Mouse (Mus musculus): ENCODE results near the gene Serpinb6a. TPM values are rescaled to one million over a fixed set of nuclear protein-coding genes. Genes with fewer than 3 reads are reported as not detected.
A peak's percentile ranks its signal among the peaks of the same experiment; 100 is the strongest.

Serpinb6a gene
- total and polyA plus RNA-seq, 2 experiments from 2014 or later = 45.1 to 52.1 TPM

DNA sequence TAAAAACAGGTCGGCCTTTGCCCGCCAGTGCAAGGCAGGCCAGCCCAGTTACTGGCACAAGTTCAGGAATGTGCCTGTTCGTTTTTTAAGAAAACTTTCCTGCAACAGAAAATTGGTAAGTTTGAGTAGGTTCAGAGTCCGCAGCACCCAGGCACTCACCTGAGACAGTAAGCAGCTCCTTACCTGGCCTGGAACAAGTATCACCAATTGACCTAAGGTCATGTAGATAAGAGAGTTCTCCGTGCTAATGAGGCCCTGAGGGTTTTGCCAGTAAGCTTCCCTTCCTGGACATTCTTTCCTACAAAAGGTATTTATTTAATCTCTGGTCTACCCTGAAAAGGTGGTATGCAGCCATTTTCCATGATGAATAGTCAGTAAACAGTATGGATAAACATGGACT is 80.9 kb downstream of the Serpinb6a start:
- DNase-seq (ENCODE audit: low spot score) = no peak
- TF ChIP-seq CTCF (IDR thresholded peaks at IDR 0.05; ENCODE audit: low read depth) = no peak
- Histone ChIP-seq H3K27me3 (ENCODE audit: insufficient read depth, low read length) (no peaks in the 10 kb centered on the region), H3K36me3 (ENCODE audit: insufficient read depth, low read length) (peaks cover 26% of the 10 kb centered on the region), H3K4me2 (ENCODE audit: low read depth, low read length) (no peak overlapping the region), H3K27ac (no peak overlapping the region), H3K9ac (replicated peaks; ENCODE audit: low read length) (no peak overlapping the region), H3K9me3 (ENCODE audit: low read length) (no peaks in the 10 kb centered on the region), H3K4me3 (ENCODE audit: low read length) (no peak overlapping the region), H3K4me1 (ENCODE audit: insufficient read depth, low read length) (no peaks in the 10 kb centered on the region)
- 86% methylated on average over 5 of the region's 5 CpGs for WGBS
- ATAC-seq = no peak

GRCm38 (mm10) chr13:33921041-33921440 is 81.6 kb downstream of the Serpinb6a start:
- no peaks in the 10 kb centered on the region for H3K27me3 ChIP-seq (ENCODE audit: insufficient read depth, low read length)
- H3K9me3 ChIP-seq (ENCODE audit: low read length) = no peaks in the 10 kb centered on the region
- H3K4me2 ChIP-seq (ENCODE audit: low read depth, low read length) = no peak overlapping the region
- H3K36me3 ChIP-seq (ENCODE audit: insufficient read depth, low read length) = peaks cover 26% of the 10 kb centered on the region
- H3K4me3 ChIP-seq (ENCODE audit: low read length) = no peak overlapping the region
- DNase-seq (ENCODE audit: low spot score) = no peak
- no peak for TF ChIP-seq CTCF (IDR thresholded peaks at IDR 0.05; ENCODE audit: low read depth)
- H3K4me1 ChIP-seq (ENCODE audit: insufficient read depth, low read length) = no peaks in the 10 kb centered on the region
- WGBS = 93% methylated on average over 6 of the region's 6 CpGs
- H3K27ac ChIP-seq = no peak overlapping the region
- H3K9ac ChIP-seq (replicated peaks; ENCODE audit: low read length) = no peak overlapping the region
- ATAC-seq = no peak

DNA sequence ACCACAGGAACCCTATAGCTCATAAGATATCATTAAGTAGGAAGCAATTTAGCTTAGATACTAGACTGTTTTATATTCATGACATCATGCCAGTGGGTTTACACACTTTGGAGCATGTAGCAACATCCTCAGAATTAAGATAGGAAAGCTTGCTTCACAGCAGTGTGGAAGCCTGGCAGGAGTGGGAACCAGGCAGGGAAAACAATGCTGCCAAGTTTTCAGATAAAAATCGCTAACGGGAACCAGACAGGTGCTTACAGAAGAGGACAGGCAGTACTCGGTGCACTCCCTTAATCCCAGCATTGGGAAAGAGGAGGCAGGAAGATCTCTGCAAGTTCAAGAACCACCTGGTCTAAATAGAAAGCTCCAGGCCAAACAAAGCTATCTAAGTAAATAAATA is 95.8 kb downstream of the Serpinb6a start:
- 73% methylated on average over 3 of the region's 3 CpGs for WGBS
- no peaks in the 10 kb centered on the region for H3K27me3 ChIP-seq (ENCODE audit: insufficient read depth, low read length)
- no peak overlapping the region for H3K9ac ChIP-seq (replicated peaks; ENCODE audit: low read length)
- no peak overlapping the region for H3K27ac ChIP-seq
- H3K36me3 ChIP-seq (ENCODE audit: insufficient read depth, low read length) = no peaks in the 10 kb centered on the region
- H3K4me1 ChIP-seq (ENCODE audit: insufficient read depth, low read length) = no peaks in the 10 kb centered on the region
- no peak for DNase-seq (ENCODE audit: low spot score)
- TF ChIP-seq CTCF (IDR thresholded peaks at IDR 0.05; ENCODE audit: low read depth) = no peak
- no peak for ATAC-seq
- no peak overlapping the region for H3K4me2 ChIP-seq (ENCODE audit: low read depth, low read length)
- H3K9me3 ChIP-seq (ENCODE audit: low read length) = no peaks in the 10 kb centered on the region
- no peak overlapping the region for H3K4me3 ChIP-seq (ENCODE audit: low read length)

DNA sequence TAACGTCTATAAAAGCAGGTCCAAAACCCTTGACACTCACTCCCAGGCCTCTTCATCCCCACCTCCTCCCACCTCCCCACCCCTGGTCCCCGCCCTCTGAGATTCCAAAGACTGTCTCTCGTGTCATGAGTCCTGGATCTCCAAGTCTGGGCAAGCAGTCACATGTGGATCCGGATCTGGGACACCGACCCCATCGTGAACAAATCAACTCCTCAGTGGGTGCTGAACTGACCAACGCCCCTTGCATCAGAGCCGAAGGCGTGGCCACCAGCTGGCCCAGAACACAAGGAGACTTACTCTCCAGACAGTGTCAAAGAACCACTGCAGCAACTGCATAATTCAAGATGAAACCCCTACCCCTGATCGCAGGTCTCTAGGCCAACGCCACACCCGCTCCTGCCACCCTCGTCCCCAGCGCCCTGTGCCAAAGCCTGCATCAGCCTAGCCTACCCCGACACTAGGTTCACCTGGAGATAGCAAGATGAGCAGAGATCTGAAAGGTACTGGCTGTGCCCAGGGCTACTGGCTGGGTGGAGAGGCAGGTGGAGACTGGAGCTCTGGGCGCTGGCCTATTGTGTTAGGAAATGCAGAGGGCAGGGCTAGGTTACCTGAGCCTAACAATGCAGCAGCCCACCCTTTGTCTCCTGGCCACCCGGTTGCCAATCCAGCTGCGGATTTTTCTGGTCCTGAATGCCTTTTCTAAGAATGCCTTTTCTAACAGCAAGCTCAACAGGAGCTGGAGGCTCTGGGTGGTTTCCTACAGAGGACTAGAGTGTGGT is 97.2 kb downstream of the Serpinb6a start, which contains the start of gene Serpinb6c:
Serpinb6c (minus strand) TSS at position 533 of the 779 bp plus-strand sequence.
- no peaks in the 10 kb centered on the region for H3K27me3 ChIP-seq (ENCODE audit: insufficient read depth, low read length)
- no peak within 1 kb of the TSS for H3K4me3 ChIP-seq (ENCODE audit: low read length)
- H3K4me1 ChIP-seq (ENCODE audit: insufficient read depth, low read length) = no peaks in the 10 kb centered on the region
- H3K9ac ChIP-seq (replicated peaks; ENCODE audit: low read length) = no peak within 1 kb of the TSS
- H3K27ac ChIP-seq = no peak within 1 kb of the TSS
- H3K4me2 ChIP-seq (ENCODE audit: low read depth, low read length) = no peak within 1 kb of the TSS
- no peak for TF ChIP-seq CTCF (IDR thresholded peaks at IDR 0.05; ENCODE audit: low read depth)
- H3K36me3 ChIP-seq (ENCODE audit: insufficient read depth, low read length) = no peaks in the 10 kb centered on the region
- no peak for DNase-seq (ENCODE audit: low spot score)
- ATAC-seq = no peak
- 76% methylated on average over 18 of the region's 18 CpGs for WGBS
- no peaks in the 10 kb centered on the region for H3K9me3 ChIP-seq (ENCODE audit: low read length)

DNA sequence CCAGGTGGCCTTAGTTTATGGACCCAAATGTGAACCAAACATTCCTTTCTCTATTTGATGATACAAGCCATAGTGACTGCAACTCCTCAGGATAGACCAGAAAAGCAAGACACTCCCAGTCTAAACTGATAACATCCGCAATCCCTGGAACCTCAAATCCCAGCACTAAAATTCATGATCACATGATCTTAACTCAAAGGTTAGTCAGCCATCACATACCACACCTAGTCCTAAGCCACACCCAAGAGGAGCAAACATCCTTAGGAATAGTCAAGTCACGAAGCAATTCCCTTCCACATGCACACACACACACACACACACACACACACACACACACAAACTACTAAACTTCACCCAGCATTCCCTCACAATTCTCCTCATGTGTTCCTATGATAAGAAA is 99.3 kb downstream of the Serpinb6a start:
- DNase-seq (ENCODE audit: low spot score) = no peak
- Histone ChIP-seq H3K9ac (replicated peaks; ENCODE audit: low read length) (no peak overlapping the region), H3K4me1 (ENCODE audit: insufficient read depth, low read length) (no peaks in the 10 kb centered on the region), H3K4me2 (ENCODE audit: low read depth, low read length) (no peak overlapping the region), H3K27me3 (ENCODE audit: insufficient read depth, low read length) (no peaks in the 10 kb centered on the region), H3K27ac (no peak overlapping the region), H3K4me3 (ENCODE audit: low read length) (no peak overlapping the region), H3K9me3 (ENCODE audit: low read length) (no peaks in the 10 kb centered on the region), H3K36me3 (ENCODE audit: insufficient read depth, low read length) (no peaks in the 10 kb centered on the region)
- WGBS = 90% methylated on average over 2 of the region's 2 CpGs
- ATAC-seq = no peak
- TF ChIP-seq CTCF (IDR thresholded peaks at IDR 0.05; ENCODE audit: low read depth) = no peak

DNA sequence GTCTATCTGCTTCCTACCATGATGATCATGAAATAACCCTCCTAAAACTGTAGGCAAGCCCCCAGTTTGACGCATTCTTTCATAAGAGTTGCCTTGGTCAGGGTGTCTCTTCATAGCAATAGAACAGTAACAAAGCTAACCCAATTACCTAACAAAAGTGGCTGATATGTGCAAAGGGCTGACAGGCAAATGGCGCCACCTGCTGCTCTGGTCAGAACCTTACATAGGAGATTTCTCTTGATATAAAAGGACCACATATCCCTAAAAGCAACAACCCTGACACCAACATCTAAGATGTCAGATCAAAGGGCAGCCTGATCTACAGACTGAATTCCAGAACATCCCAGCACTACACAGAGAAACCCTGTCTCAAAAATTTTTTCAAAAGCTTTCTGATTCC is 108.4 kb downstream of the Serpinb6a start:
- Histone ChIP-seq H3K36me3 (ENCODE audit: insufficient read depth, low read length) (no peaks in the 10 kb centered on the region), H3K9ac (replicated peaks; ENCODE audit: low read length) (no peak overlapping the region), H3K27me3 (ENCODE audit: insufficient read depth, low read length) (no peaks in the 10 kb centered on the region), H3K4me3 (ENCODE audit: low read length) (no peak overlapping the region), H3K9me3 (ENCODE audit: low read length) (no peaks in the 10 kb centered on the region), H3K27ac (no peak overlapping the region), H3K4me1 (ENCODE audit: insufficient read depth, low read length) (no peaks in the 10 kb centered on the region), H3K4me2 (ENCODE audit: low read depth, low read length) (no peak overlapping the region)
- DNase-seq (ENCODE audit: low spot score) = peak; percentile 57
- TF ChIP-seq CTCF (IDR thresholded peaks at IDR 0.05; ENCODE audit: low read depth) = peak; percentile 68
- ATAC-seq = no peak
- WGBS = 39% methylated on average over 2 of the region's 2 CpGs

Other genes with a start within 250 kb of the Serpinb6a start
- gene Serpinb6e, start 159.4 kb downstream of the Serpinb6a start, total RNA-seq (2014; rRNA removed) = not detected in 2 replicates
- not detected in 2 replicates for gene Serpinb6e, start 159.4 kb downstream of the Serpinb6a start, polyA plus RNA-seq (2015; fragmentation: Nextera tagmentation; extraction: Ambion mirVana)
- gene Serpinb6c, start 97.1 kb downstream of the Serpinb6a start, total RNA-seq (2014; rRNA removed) = not detected in 2 replicates
- gene Serpinb6c, start 97.1 kb downstream of the Serpinb6a start, polyA plus RNA-seq (2015; fragmentation: Nextera tagmentation; extraction: Ambion mirVana) = 0.19 and 0.29 TPM in 2 replicates
- gene Nqo2, start 38.1 kb downstream of the Serpinb6a start, total RNA-seq (2014; rRNA removed) = 3.5 and 4.0 TPM in 2 replicates
- 9.5 and 10.0 TPM in 2 replicates for gene Nqo2, start 38.1 kb downstream of the Serpinb6a start, polyA plus RNA-seq (2015; fragmentation: Nextera tagmentation; extraction: Ambion mirVana)
- 6.4 and 7.8 TPM in 2 replicates for gene Ripk1, start 431 bp downstream of the Serpinb6a start, total RNA-seq (2014; rRNA removed)
- gene Ripk1, start 431 bp downstream of the Serpinb6a start, polyA plus RNA-seq (2015; fragmentation: Nextera tagmentation; extraction: Ambion mirVana) = 4.5 and 4.8 TPM in 2 replicates
- 42.0 and 60.7 TPM in 2 replicates for gene Bphl, start 34.8 kb upstream of the Serpinb6a start, total RNA-seq (2014; rRNA removed)
- 50.4 and 57.3 TPM in 2 replicates for gene Bphl, start 34.8 kb upstream of the Serpinb6a start, polyA plus RNA-seq (2015; fragmentation: Nextera tagmentation; extraction: Ambion mirVana)
- gene Tubb2a, start 75.2 kb upstream of the Serpinb6a start, total RNA-seq (2014; rRNA removed) = 6,578 and 6,630 TPM in 2 replicates
- gene Tubb2a, start 75.2 kb upstream of the Serpinb6a start, polyA plus RNA-seq (2015; fragmentation: Nextera tagmentation; extraction: Ambion mirVana) = 3,263 and 3,562 TPM in 2 replicates
- 4,422 and 4,857 TPM in 2 replicates for gene Tubb2b, start 127.7 kb upstream of the Serpinb6a start, total RNA-seq (2014; rRNA removed)
- 709 and 787 TPM in 2 replicates for gene Tubb2b, start 127.7 kb upstream of the Serpinb6a start, polyA plus RNA-seq (2015; fragmentation: Nextera tagmentation; extraction: Ambion mirVana)
- 41.6 and 75.9 TPM in 2 replicates for gene Psmg4, start 160.2 kb upstream of the Serpinb6a start, total RNA-seq (2014; rRNA removed)
- gene Psmg4, start 160.2 kb upstream of the Serpinb6a start, polyA plus RNA-seq (2015; fragmentation: Nextera tagmentation; extraction: Ambion mirVana) = 88.5 and 92.0 TPM in 2 replicates